Mouse (Mus musculus) lung, embryonic 15.5 days (tissue): ENCODE data around the gene Rfx2. TPM values are rescaled to one million over a fixed set of nuclear protein-coding genes. Genes with fewer than 3 reads are reported as not detected.
A peak's percentile ranks its signal among the peaks of the same experiment; 100 is the strongest.

ENCODE experiments used
- ATAC-seq: fragments of 200-750 bp; cut with Nextera tagmentation; 2 replicates; pipeline ENCODE4 v1.8.0; 2017; ENCODE audit warnings: moderate number of reproducible peaks, borderline replicate concordance; ENCODE audit not compliant: low FRiP score, low TSS enrichment; ENCODE audit errors: extremely low read depth
- H3K27ac ChIP-seq: fragments of 300-500 bp; sonication (generic); 2 replicates; pipeline ENCODE4 v1.5.1; 2015; ENCODE audit warnings: moderate library complexity, mild to moderate bottlenecking, inconsistent platforms
- H3K27me3 ChIP-seq: fragments of 300-500 bp; sonication (generic); 2 replicates; pipeline ENCODE4 v1.6.1; 2015; ENCODE audit warnings: inconsistent platforms
- H3K36me3 ChIP-seq: fragments of 300-500 bp; sonication (generic); 2 replicates; pipeline ENCODE4 v1.6.1; 2015; ENCODE audit warnings: inconsistent platforms
- H3K4me1 ChIP-seq: fragments of 300-500 bp; sonication (generic); 2 replicates; pipeline ENCODE4 v1.6.1; 2015; ENCODE audit warnings: inconsistent platforms
- H3K4me2 ChIP-seq: fragments of 300-500 bp; sonication (generic); 2 replicates; pipeline ENCODE4 v1.6.1; 2015; ENCODE audit warnings: inconsistent platforms, mild to moderate bottlenecking, moderate library complexity
- H3K4me3 ChIP-seq: fragments of 300-500 bp; sonication (generic); 2 replicates; pipeline ENCODE4 v1.5.1; 2015; ENCODE audit warnings: mild to moderate bottlenecking, inconsistent platforms
- H3K9ac ChIP-seq: fragments of 300-500 bp; sonication (generic); 2 replicates; pipeline ENCODE4 v1.6.1; 2015; ENCODE audit warnings: inconsistent platforms
- H3K9me3 ChIP-seq: fragments of 300-500 bp; sonication (generic); 2 replicates; pipeline ENCODE4 v1.6.1; 2016; ENCODE audit warnings: inconsistent platforms
- WGBS: fragments of 180-500 bp; shearing (Covaris S2); methylation state at CpG from one replicate; pipeline ENCODE4 v1.1.7; 2015; 5-methylcytosine and 5-hydroxymethylcytosine counted together
- polyA plus RNA-seq: library from polyadenylated mRNA; unstranded; fragments of >200 nt; fragmentation: Nextera tagmentation; extraction: Ambion mirVana; gene quantifications from 2 replicates; pipeline ENCODE4 v1.2.1, GENCODE M21; 2015

Rfx2 gene
- polyA plus RNA-seq, 1 experiment from 2014 or later = 6.0 TPM

DNA sequence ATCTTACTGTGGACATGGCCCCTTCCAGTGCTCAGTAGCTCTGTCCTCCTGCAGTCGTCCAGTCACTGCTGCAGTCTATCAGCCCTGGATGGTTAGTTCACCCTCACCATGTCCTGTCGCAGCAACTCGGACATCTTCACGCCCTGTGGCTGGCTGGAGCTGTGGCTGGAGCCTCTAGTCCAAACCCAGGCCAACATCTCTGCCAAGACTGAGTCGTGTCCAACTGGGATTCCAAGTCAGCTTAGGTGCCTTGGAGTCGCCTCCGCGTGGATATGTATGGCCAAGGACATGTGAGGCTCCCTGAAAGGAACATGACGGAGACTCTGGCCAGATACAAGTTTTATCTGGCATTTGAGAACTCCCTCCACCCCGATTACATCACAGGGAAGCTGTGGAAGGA lies 92.6 kb downstream of the Rfx2 start:
- Histone ChIP-seq H3K9me3 (no peaks in the 10 kb centered on the region), H3K4me1 (no peaks in the 10 kb centered on the region), H3K27ac (no peak overlapping the region), H3K4me3 (no peak overlapping the region), H3K4me2 (no peak overlapping the region), H3K36me3 (no peaks in the 10 kb centered on the region), H3K9ac (no peak overlapping the region), H3K27me3 (no peaks in the 10 kb centered on the region)
- no peak for ATAC-seq
- WGBS = 71% methylated on average over 10 of the region's 10 CpGs

DNA sequence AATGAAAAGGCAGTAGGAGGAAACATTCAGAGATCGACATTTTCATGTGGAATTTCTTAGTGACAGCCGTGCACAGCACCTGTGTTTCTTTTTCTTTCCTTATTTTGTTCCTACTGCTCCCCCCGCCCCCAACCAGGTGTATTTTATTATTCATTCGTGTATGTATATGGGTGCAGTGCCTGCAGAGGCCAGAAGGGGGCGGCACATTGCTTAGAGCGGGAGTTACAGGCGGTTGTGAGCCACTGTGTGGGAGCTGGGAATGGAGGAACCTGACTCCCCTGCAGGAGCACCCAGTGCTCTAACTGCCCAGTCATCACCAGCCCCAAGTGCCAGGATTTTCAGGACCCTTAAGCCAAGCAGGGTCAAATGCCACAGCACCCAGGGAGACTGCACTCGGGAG lies 94.3 kb downstream of the Rfx2 start:
- 43% methylated on average over 8 of the region's 8 CpGs for WGBS

DNA sequence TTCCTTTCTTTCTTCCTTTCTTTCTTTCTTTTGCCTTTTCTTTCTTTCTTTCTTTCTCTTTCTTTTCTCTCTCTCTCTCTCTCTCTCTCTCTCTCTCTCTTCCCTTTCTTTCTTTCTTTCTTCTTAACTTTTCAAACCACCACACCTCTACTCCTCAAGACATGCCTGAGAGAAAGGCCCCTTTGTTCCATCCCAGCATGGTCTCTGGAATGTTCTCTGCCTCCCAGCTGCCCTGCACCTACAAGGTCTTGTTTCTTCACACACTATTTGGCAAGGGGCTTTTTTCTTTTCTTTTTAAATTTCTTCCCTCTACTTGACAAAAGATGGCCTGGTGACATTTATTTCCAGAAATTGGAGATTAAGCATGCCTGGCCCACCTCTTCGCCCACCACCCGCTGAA lies 101.2 kb downstream of the Rfx2 start:
- Histone ChIP-seq H3K4me1 (peaks cover 22% of the 10 kb centered on the region), H3K9ac (no peak overlapping the region), H3K9me3 (no peaks in the 10 kb centered on the region), H3K36me3 (no peaks in the 10 kb centered on the region), H3K27me3 (no peaks in the 10 kb centered on the region), H3K4me3 (no peak overlapping the region), H3K27ac (0 out of 2 replicates have a peak overlapping the region, but pooled peaks have one; percentile 12), H3K4me2 (no peak overlapping the region)
- 62% methylated on average over 2 of the region's 2 CpGs for WGBS
- ATAC-seq = no peak

More for the DNA sequence above, 94.3 kb downstream of the Rfx2 start:
- Histone ChIP-seq H3K9ac (no peak overlapping the region), H3K36me3 (no peaks in the 10 kb centered on the region), H3K4me1 (no peaks in the 10 kb centered on the region), H3K27me3 (no peaks in the 10 kb centered on the region), H3K27ac (no peak overlapping the region), H3K4me3 (no peak overlapping the region), H3K4me2 (no peak overlapping the region), H3K9me3 (no peaks in the 10 kb centered on the region)
- ATAC-seq = no peak

DNA sequence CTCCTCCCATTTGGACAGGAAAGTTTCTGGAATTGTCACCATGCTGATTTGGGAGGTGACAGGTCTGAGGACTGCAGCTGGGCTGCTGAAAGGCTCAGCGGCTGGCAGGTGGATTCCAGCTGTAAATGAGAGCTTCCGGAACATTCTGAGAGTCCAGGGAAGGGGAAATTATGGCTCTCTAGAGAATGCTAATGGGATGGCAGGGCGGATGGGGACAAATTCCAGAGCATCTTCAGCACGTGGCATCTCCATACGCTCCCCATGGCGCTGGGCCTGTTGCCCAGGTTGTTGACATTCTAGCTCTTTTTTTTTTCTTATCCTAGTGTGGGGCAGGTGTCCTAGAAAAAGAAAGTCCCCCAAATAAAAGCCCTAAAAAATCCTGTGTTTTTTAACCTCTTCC lies 101.7 kb downstream of the Rfx2 start:
- H3K4me2 ChIP-seq = no peak overlapping the region
- no peak overlapping the region for H3K9ac ChIP-seq
- peaks cover 22% of the 10 kb centered on the region for H3K4me1 ChIP-seq
- no peaks in the 10 kb centered on the region for H3K9me3 ChIP-seq
- H3K27ac ChIP-seq = no peak overlapping the region
- WGBS = 37% methylated on average over 6 of the region's 6 CpGs
- no peaks in the 10 kb centered on the region for H3K27me3 ChIP-seq
- H3K36me3 ChIP-seq = no peaks in the 10 kb centered on the region
- H3K4me3 ChIP-seq = no peak overlapping the region
- ATAC-seq = no peak

DNA sequence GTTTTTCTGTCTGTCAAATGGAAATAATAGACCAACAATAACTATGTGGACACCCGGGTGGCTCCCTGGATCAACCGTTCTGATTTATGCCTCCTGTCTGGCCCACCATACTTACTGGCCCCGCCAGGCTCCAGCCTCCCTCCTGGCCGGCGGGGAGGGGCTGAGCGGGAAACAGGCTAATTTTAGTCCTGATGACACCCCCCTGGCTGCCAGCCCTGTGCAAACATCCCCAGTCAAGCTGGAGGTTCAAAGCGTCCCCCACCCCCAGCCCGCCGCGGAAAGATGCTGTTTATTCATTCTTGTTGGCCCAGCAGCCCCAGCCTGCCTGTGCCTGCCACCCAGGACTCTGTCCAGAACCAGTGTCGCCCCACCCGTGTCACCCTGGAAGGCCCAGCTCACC lies 102.7 kb downstream of the Rfx2 start:
- H3K27me3 ChIP-seq = no peaks in the 10 kb centered on the region
- H3K4me3 ChIP-seq = no peak overlapping the region
- no peaks in the 10 kb centered on the region for H3K9me3 ChIP-seq
- ATAC-seq = peak; percentile 59; the same call in 1 of the 2 replicates
- peaks cover 27% of the 10 kb centered on the region for H3K4me1 ChIP-seq
- WGBS = 3% methylated on average over 12 of the region's 12 CpGs
- H3K4me2 ChIP-seq = peak overlapping the region; percentile 14; the same call in 1 of the 2 replicates
- H3K27ac ChIP-seq = peak overlapping the region; percentile 34; the same call in 1 of the 2 replicates
- H3K9ac ChIP-seq = no peak overlapping the region
- no peaks in the 10 kb centered on the region for H3K36me3 ChIP-seq

DNA sequence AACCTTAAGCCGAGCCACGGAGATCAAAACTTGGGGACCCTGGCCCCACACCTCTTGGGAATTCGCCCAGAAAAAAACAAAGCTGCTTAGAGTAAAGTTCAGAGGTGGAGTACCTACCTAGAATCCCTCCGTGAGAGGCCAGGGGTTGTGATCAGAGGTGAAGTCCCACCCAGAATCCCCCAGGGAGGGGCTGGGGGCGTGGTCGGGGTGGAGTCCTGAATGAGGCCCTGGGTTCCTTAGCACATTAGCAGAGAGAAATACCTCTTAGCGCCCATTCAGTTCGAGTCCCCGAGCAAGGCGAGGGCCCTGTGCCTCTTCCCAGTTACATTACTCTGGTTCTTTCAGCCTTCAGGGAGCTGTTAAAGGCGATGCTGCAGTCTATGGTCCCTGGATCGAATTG lies 103.2 kb downstream of the Rfx2 start:
- no peak for ATAC-seq

DNA sequence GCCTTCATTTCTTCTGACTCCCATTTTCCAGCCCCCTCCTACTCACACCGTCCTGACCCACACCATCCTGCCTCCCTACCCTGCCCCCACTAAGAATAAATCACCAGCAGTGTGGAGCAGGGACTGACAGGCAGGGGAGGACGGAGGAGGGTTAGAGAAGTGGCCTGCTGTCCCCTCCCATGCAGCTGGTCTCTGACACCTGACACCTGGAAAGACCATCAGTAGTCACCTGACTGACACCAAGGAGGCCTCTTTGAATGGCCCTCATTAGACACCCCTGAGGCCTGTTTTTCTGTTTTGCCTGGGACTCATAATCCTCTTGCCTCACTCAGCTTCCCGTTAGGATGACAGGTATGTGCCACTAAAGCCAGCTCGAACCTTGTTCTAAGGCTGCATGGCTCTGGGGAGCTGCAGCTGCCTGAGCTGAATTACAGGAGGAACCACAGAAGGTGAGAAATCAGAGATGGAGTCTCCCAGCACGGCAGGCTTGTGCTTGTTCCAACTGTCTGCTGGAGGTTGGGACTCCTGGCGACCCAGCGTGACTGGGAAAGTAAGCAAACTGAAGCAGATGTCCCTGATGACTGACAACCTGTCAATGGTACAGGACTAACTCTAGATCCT lies 103.7 kb downstream of the Rfx2 start:
- H3K36me3 ChIP-seq = peaks cover 6% of the 10 kb centered on the region; the same call in 1 of the 2 replicates
- 7% methylated on average over 7 of the region's 7 CpGs for WGBS
- peak overlapping the region; percentile 34; the same call in 1 of the 2 replicates for H3K27ac ChIP-seq
- no peak overlapping the region for H3K9ac ChIP-seq
- peaks cover 27% of the 10 kb centered on the region for H3K4me1 ChIP-seq
- H3K27me3 ChIP-seq = no peaks in the 10 kb centered on the region
- ATAC-seq = no peak
- H3K4me3 ChIP-seq = no peak overlapping the region
- H3K4me2 ChIP-seq = 0 out of 2 replicates have a peak overlapping the region, but pooled peaks have one; percentile 14
- no peaks in the 10 kb centered on the region for H3K9me3 ChIP-seq

More for the DNA sequence above, 103.2 kb downstream of the Rfx2 start:
- peak overlapping the region; percentile 34; the same call in 1 of the 2 replicates for H3K27ac ChIP-seq
- H3K9ac ChIP-seq = no peak overlapping the region
- peak overlapping the region; percentile 14; the same call in 1 of the 2 replicates for H3K4me2 ChIP-seq
- H3K36me3 ChIP-seq = peaks cover 2% of the 10 kb centered on the region; the same call in 1 of the 2 replicates
- H3K4me1 ChIP-seq = peaks cover 27% of the 10 kb centered on the region
- WGBS = 9% methylated on average over 12 of the region's 12 CpGs
- H3K27me3 ChIP-seq = no peaks in the 10 kb centered on the region
- H3K9me3 ChIP-seq = no peaks in the 10 kb centered on the region
- no peak overlapping the region for H3K4me3 ChIP-seq

Other genes with a start within 250 kb of the Rfx2 start
- gene Safb2, start 246.4 kb downstream of the Rfx2 start, polyA plus RNA-seq = 76.0 and 90.1 TPM in 2 replicates
- gene Safb, start 246.2 kb downstream of the Rfx2 start, polyA plus RNA-seq = 92.7 and 96.6 TPM in 2 replicates
- 206 and 215 TPM in 2 replicates for gene 2410015M20Rik, start 221.2 kb downstream of the Rfx2 start, polyA plus RNA-seq
- 1,553 and 1,704 TPM in 2 replicates for gene Rpl36, start 217.6 kb downstream of the Rfx2 start, polyA plus RNA-seq
- 51.7 and 54.0 TPM in 2 replicates for gene Lonp1, start 204.1 kb downstream of the Rfx2 start, polyA plus RNA-seq
- gene Catsperd, start 202.9 kb downstream of the Rfx2 start, polyA plus RNA-seq = 0.52 and 1.2 TPM in 2 replicates
- gene Ranbp3, start 157.7 kb downstream of the Rfx2 start, polyA plus RNA-seq = 90.8 and 96.6 TPM in 2 replicates
- 465 and 491 TPM in 2 replicates for gene Ndufa11, start 113.2 kb downstream of the Rfx2 start, polyA plus RNA-seq
- 13.6 and 16.2 TPM in 2 replicates for gene Vmac, start 113.0 kb downstream of the Rfx2 start, polyA plus RNA-seq
- gene Nrtn, start 73.5 kb downstream of the Rfx2 start, polyA plus RNA-seq = 9.4 and 9.5 TPM in 2 replicates
- gene Dus3l, start 66.3 kb downstream of the Rfx2 start, polyA plus RNA-seq = 42.6 and 46.5 TPM in 2 replicates
- gene Prr22, start 60.8 kb downstream of the Rfx2 start, polyA plus RNA-seq = 1.0 and 1.2 TPM in 2 replicates
- not detected in 2 replicates for gene Acsbg2, start 43.4 kb upstream of the Rfx2 start, polyA plus RNA-seq
- gene 1700061G19Rik, start 44.5 kb upstream of the Rfx2 start, polyA plus RNA-seq = 0.23 and 0.35 TPM in 2 replicates
- gene Mllt1, start 104.4 kb upstream of the Rfx2 start, polyA plus RNA-seq = 50.0 and 53.2 TPM in 2 replicates
- gene Acer1, start 151.1 kb upstream of the Rfx2 start, polyA plus RNA-seq = not detected in 2 replicates
- gene Clpp, start 159.3 kb upstream of the Rfx2 start, polyA plus RNA-seq = 135 and 136 TPM in 2 replicates
- 40.0 and 40.5 TPM in 2 replicates for gene Alkbh7, start 166.3 kb upstream of the Rfx2 start, polyA plus RNA-seq
- gene Pspn, start 169.0 kb upstream of the Rfx2 start, polyA plus RNA-seq = 0.78 TPM in 1 of 2 replicates, not detected in the other
- 56.7 and 63.3 TPM in 2 replicates for gene Gtf2f1, start 180.3 kb upstream of the Rfx2 start, polyA plus RNA-seq
- gene Gm17949, start 180.5 kb upstream of the Rfx2 start, polyA plus RNA-seq = 0.26 and 0.50 TPM in 2 replicates
- 42.1 and 44.1 TPM in 2 replicates for gene Khsrp, start 200.5 kb upstream of the Rfx2 start, polyA plus RNA-seq
- gene Slc25a41, start 210.6 kb upstream of the Rfx2 start, polyA plus RNA-seq = 0.12 TPM in 1 of 2 replicates, not detected in the other
- gene Crb3, start 228.1 kb upstream of the Rfx2 start, polyA plus RNA-seq = 55.3 and 57.0 TPM in 2 replicates
- 8.7 and 9.5 TPM in 2 replicates for gene Slc25a23, start 228.8 kb upstream of the Rfx2 start, polyA plus RNA-seq
- gene Dennd1c, start 247.5 kb upstream of the Rfx2 start, polyA plus RNA-seq = 4.8 and 5.6 TPM in 2 replicates